Comparison of ENCODE assay signal across 17 mouse cellular contexts in the genomic region with DNA sequence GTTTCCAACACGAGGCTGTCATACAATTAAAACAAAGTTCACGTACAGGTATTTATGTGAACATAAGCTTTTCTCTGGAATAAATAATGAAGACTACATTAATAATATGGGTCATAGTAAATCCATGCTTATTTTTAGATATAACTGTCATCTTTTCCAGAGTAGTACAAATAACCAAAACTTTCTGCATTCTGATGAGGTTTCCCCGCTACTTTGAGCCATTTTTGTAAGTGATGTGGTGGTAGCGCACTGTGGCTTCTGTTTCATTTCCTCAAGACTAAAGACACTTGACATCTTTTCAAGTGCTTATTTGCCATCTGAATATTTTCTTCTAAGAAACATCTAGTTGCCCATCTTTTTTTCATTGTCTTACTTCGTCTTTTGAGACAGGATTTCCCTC.
"Had no signal": no experiment of that assay in that cellular context is flagged by ENCODE, and none has a peak within 500 bp of the region (broad histone marks: within the 10 kb centered on the region; RNA-seq: fewer than 3 reads in every experiment).

No protein-coding gene starts in this region.

- H3K9ac ChIP-seq: neural tube, embryonic 12.5 days; neural tube, embryonic 13.5 days; neural tube, embryonic 15.5 days; stomach, embryonic 15.5 days had no signal

- DNase-seq: retina, postnatal 1 day; right cerebral cortex, adult 18-20 months; right cerebral cortex, postnatal 14 days; right cerebral cortex, postnatal 25 days; right cerebral cortex, postnatal 4 days; spleen, adult 18-20 months; thymus, adult 18-20 months; thymus, adult 2 months; thymus, postnatal 14 days; thymus, postnatal 25 days; thymus, postnatal 36 days; thymus, postnatal 4 days had no signal

- H3K4me3 ChIP-seq: neural tube, embryonic 12.5 days; neural tube, embryonic 13.5 days; neural tube, embryonic 15.5 days; stomach, embryonic 15.5 days had no signal

- H3K27me3 ChIP-seq: neural tube, embryonic 12.5 days; neural tube, embryonic 13.5 days; neural tube, embryonic 15.5 days; stomach, embryonic 15.5 days had no signal

- H3K9me3 ChIP-seq: neural tube, embryonic 12.5 days; neural tube, embryonic 13.5 days; neural tube, embryonic 15.5 days; stomach, embryonic 15.5 days had no signal

- H3K27ac ChIP-seq: neural tube, embryonic 12.5 days; neural tube, embryonic 13.5 days; neural tube, embryonic 15.5 days; stomach, embryonic 15.5 days; stomach, postnatal 0 days had no signal

- H3K4me2 ChIP-seq: neural tube, embryonic 12.5 days; neural tube, embryonic 13.5 days; neural tube, embryonic 15.5 days; stomach, embryonic 15.5 days had no signal

- H3K4me1 ChIP-seq: stomach, embryonic 15.5 days had no signal
